Mouse (Mus musculus) right cerebral cortex, postnatal 4 days (tissue): ENCODE results near the gene Ddx58.
A peak's percentile ranks its signal among the peaks of the same experiment; 100 is the strongest.

Source experiments
- DNase-seq: peaks from one replicate; pipeline ENCODE4 v3.0.0-alpha.2; 2022

Gene Ddx58

DNA sequence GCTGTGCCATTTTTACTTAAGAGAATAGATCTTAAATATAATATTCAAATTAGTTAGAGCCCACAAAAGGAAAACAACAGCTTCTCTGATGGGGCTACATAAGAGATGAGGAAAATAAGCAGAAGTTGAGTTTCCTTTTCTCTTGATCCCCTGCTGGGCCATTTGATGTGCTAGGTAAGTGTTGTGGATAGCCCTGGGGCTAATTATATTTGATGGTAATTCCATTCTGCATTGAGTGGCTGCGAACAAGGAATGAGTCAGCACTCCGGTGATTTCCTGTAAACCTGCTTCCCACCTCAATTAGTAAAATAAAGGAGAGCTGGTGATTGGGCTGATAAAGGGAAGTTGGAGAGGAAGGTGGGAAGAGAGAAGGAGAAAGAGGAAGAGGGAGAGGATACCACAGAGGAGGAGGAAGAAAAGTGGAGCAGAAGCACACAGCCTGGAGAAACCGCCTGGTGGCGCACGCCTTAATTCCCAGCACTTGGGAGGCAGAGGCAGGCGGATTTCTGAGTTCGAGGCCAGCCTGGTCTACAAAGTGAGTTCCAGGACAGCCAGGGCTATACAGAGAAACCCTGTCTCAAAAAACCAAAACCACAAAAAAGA is 6.5 kb downstream of the Ddx58 start:
- DNase-seq = no peak

- no peak for DNase-seq
These were observed 9.9 kb downstream of the Ddx58 start for GRCm38 (mm10) chr4:40229723-40230122.

DNA sequence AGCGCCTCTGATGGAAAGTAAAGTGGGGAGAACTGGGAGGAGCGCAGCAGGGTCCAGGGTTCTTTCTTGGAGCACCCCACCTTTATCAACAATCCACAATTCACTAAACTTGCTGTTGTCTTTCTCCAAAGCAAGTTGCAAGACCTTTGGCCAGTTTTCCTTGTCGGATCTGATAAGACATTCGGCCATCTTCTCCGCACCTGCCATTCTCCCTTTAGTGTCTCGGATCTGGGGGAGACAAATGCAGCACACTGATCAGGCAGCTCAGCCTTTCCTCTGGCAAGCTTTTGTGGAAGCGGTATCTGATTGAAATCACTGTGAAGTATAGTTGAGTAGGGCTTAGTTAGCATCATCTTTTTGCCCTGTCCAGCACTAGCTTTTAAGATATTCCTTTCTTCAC is 11.7 kb downstream of the Ddx58 start:
- DNase-seq = no peak

DNA sequence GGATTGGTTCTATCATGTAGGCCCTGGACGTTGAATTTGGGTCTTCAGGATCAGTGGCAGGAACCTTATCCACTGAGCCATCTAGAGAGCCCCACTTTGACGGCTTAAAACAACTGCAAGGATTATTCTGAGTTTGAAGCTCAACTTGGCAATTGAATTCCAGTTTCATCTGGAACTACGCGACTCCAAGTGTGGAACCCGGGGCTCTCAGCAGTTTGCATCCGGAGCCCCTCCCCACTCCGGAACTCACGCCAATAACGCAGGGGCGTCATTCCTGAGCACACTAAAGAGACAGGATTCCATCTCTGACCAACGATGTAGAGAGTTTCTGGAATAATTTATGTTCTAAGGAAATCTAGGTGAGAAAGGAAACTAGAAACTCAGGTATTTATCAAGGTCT is 12.5 kb downstream of the Ddx58 start:
- DNase-seq = no peak

GRCm38 (mm10) chr4:40226095-40226494 is 13.5 kb downstream of the Ddx58 start:
- DNase-seq = no peak

GRCm38 (mm10) chr4:40221876-40222585 is 17.6 kb downstream of the Ddx58 start:
- DNase-seq = no peak

- DNase-seq = no peak
These were observed 18.4 kb downstream of the Ddx58 start for GRCm38 (mm10) chr4:40221004-40221760.

DNA sequence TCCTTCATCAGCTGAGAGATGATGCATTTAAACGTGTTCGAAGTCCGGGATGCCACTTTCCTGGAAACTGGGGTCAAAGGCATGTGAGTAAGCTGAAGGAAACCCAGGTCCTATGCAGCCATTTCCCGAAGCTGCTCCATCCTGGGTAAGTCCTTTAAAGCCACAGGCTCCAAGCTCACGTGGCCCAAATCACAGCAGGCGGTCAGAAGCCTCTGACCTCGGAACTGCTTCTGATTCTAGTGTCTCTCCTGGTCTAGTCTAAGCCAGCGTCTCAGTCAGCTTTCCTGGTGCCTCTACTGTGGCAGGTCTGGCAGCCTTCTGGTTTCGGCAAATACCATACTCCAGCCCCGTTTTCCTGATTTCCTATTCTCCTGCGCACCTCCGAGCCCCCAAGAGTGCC is 19.2 kb downstream of the Ddx58 start:
- DNase-seq = no peak

DNA sequence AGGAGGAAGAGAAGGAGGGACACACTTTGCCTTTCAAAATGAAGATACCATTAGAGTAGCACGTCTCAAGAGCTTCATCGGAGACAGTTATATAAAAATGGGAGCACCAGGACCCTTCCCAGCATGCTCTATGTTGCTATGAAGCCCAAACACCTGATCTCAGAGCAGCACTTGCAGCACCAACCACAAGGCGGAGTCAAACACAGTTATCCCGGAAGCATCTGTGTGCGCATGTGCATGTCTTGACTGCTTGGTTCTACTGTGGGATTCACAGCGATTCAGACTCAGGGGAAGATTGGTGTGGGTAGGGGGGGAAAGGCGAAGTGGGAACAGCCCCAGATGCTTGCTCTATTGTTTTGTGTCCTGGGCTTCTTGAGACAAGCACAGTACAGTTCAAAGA is 21.2 kb downstream of the Ddx58 start:
- DNase-seq = no peak

DNA sequence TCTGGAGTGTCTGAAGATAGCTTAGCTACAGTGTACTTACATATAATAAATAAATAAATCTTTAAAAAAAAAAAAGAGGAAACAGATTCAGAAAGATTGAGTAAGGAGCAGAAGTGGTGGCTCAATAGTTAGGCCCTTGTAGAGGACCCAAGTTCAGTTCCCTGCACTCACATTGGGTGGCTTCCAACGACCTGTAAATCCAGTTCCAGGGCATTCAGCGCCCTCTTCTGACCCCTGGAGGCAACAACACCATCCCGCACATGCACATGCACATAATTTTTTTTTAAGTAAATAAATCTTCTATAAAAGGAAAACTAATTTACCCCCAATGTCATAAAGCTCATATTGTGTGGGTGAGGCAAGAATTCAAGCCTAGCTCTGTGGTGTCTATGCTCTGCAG is 21.7 kb downstream of the Ddx58 start:
- no peak for DNase-seq

GRCm38 (mm10) chr4:40212177-40212576 is 27.5 kb downstream of the Ddx58 start:
- DNase-seq = no peak

DNA sequence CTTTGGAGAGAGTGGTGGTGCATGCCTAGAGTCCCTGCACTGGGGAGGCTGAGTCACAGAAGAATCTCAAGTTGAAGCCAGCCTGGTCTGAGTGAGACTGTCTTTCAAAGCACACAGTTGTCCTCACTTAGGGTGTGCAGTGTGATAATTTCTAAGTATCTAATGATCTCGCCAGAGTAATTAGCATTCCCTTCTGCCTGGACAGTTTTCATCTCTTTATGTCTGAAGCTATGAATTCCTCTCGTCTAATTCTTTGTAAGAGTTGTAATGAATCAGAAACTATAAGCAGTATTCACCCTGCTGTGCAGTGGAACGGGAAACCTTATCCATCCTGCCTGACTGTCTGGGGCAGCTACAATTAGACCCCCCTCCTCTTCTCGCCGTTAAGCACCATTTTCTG is 31.9 kb downstream of the Ddx58 start:
- DNase-seq = no peak

DNA sequence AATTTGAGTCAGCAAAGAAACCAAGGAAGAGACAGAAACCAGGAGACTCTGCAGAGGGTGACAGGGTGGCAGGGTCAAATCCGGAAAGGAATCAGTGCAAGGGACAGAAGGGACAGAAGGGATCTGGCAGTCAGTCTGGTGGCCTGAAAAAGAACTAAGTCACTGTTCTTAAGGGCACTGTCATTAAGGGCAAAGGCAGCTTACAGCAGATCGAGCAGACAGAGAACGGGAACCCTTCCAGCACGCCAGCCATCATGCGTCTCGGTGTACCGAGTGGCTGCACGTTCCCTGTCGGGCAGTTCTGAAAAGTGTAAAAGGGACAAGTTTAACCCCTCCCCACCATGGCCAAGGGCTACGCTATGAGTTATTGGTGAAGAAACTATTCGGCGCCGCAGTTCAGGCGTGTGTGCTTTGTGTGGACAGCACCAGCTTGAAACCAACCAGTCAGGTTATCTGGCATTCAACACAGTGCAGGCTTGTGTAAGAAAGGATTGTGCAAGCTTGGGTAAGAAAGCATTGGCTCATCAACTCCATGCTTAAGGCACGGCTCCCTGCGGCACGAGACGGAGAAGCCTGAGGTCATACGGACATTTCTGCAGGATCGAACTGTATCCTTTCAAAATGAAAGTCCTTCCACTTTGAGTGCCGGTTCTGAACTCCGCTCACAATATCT is 34.3 kb downstream of the Ddx58 start:
- no peak for DNase-seq

DNA sequence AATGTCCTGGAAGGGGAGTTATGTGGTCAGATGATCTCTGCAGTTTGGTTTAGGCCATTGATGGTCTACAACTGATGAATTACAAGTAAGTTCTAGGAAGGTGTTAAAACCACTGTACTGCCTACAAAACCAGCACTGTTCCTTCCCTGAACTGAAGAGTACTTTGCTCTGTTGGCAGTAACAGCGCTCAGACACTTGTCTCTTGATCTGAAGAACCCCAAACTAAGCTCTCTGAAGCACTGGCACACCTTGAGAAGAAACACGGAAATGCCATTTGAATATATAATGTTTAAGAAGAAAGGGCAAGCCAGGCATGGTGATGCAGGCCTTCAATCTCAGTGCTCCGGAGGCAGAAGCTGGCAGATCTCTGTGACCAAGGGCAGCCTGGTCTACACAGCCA is 35.3 kb downstream of the Ddx58 start:
- DNase-seq = no peak

- no peak for DNase-seq
These were observed 37.4 kb downstream of the Ddx58 start for GRCm38 (mm10) chr4:40202205-40202604.

DNA sequence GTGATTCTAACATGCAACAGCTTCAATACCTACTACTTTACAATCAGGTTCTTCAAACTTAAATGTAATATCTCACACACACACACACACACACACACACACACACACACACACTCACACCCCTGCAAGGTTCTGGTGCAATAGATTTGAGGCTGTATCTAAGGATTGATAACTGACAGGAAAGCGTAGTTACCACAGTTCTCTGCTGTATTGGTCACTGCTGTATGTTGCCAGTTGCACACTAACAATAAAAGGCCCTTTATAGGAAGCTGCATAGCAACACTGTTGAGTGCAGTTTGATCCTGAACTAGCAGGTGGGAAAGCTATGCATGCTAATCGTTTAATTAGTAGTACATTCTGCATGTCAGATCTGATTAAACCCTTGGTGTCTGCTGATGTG is 44.3 kb downstream of the Ddx58 start:
- DNase-seq = no peak

- DNase-seq = no peak
These were observed 46.2 kb downstream of the Ddx58 start for GRCm38 (mm10) chr4:40193461-40193860.

DNA sequence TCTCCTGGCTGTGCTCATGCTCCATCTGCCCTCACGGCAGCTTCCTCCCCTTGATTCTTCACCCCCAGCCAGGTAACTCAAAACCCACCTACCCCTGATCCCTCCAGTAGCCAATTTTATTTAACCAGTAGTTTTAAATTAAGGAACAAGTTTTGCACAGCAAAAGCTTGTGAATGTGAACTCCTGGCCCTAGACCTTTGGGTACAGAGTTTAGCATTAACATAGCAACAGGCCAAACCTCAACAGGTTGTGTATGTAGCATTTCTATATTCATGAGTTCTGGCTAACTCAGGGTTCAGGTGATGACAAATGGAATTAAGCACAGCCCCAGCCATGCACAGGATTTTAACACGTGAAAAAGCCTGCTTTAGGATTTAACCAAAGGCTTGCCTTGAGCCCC is 47.4 kb downstream of the Ddx58 start:
- no peak for DNase-seq

DNA sequence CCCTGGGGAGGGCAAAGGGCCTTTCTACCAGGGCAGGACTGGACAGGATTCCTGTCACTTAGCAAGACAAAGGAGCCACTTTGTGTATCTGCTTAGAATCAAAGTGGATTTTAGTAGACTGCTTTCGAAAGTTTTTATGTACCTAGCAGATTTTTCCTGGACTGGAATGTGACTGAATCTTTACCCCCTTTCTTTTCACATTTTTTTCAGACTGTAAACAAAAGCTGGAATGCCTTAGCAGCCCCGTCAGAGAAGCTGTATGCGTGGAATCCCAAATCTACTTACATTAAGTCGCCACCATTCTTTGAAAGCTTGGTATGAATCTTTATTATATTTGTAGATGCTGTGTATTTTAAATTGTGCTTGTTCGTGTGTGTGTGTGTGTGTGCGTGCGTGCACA is 51.7 kb downstream of the Ddx58 start:
- no peak for DNase-seq

DNA sequence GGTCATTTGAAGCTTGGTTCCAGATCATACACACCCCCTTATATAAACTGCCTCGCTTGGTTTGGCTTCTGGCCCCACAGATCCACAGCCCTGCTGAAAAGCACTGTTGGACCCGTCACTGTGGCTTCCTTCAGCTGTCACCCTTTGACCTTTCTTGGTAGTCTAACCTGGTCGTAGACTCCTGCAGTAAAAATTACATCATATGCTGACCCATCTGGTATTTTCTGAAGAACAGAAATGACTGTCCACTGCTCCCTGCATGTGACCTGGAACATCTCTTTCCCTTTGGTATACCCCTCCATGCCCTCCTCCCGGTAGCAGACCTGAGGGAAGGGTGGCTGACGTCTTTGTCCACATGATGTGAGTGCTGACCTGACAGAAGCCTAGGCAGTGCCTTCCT is 55.2 kb downstream of the Ddx58 start:
- no peak for DNase-seq

- no peak for DNase-seq
These were observed 55.8 kb downstream of the Ddx58 start for GRCm38 (mm10) chr4:40183781-40184180.

DNA sequence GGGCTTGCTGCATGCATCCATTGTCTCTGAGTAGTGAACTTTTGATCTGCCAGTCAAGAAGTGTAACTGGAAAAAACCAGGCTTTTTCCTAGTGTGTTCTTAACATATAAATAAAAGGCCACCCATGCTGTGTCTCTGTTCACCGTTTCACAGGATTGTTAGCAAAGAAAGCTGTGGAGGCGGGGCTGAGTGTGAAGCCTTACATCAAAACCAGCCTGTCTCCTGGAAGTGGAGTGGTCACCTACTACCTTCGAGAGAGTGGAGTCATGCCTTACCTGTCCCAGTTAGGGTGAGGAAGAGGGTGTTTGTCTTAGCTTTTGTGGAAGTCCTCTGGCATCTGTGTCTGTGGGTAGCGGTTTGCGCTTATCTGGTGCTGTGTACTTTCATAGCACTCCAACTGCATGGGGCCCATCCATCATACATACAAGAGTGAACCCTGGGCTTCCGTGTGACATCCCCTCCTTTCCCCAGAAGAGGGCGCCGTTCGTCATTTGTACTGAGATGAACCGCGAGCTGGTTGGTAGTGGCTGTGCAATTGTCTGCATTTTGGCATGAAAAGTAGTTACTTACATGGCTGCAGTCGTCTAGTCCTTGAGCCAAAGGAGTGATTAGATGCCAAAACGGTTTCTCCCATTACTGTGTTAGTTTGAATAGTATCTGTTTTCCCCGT is 56.8 kb downstream of the Ddx58 start:
- peak; percentile 77 for DNase-seq

- no peak for DNase-seq
These were observed 57.9 kb downstream of the Ddx58 start for GRCm38 (mm10) chr4:40181681-40182080.
